Mouse (Mus musculus): ENCODE measurements around the gene Galntl6. TPM values are rescaled to one million over a fixed set of nuclear protein-coding genes. Genes with fewer than 3 reads are reported as not detected.

Gene Galntl6
- polyA plus RNA-seq, 1 experiment from 2014 or later, result 0.21 TPM

GRCm38 (mm10) chr8:57741309-57741708 lies 1171.1 kb downstream of the Galntl6 start:
- 63% methylated on average over 8 of the region's 8 CpGs for WGBS (ENCODE audit: insufficient replicate concordance)
- ATAC-seq (replicated peaks; ENCODE audit: insufficient number of reproducible peaks, low FRiP score, low TSS enrichment), result no peak
- no peak overlapping the region for H3K27ac ChIP-seq (ENCODE audit: low read depth, low read length)
- H3K4me1 ChIP-seq (ENCODE audit: control insufficient read depth, insufficient read depth, low read length), result no peaks in the 10 kb centered on the region
- no peaks in the 10 kb centered on the region for H3K36me3 ChIP-seq (ENCODE audit: control insufficient read depth, insufficient read depth, low read length)
- no peak overlapping the region for H3K4me3 ChIP-seq (ENCODE audit: low read depth, low read length)
- H3K9ac ChIP-seq (ENCODE audit: low read depth, low read length), result no peak overlapping the region
- no peaks in the 10 kb centered on the region for H3K9me3 ChIP-seq (replicated peaks; ENCODE audit: control insufficient read depth, low read length)
- no peak overlapping the region for H3K4me2 ChIP-seq
- no peaks in the 10 kb centered on the region for H3K27me3 ChIP-seq (ENCODE audit: control insufficient read depth, insufficient read depth, low read length)

DNA sequence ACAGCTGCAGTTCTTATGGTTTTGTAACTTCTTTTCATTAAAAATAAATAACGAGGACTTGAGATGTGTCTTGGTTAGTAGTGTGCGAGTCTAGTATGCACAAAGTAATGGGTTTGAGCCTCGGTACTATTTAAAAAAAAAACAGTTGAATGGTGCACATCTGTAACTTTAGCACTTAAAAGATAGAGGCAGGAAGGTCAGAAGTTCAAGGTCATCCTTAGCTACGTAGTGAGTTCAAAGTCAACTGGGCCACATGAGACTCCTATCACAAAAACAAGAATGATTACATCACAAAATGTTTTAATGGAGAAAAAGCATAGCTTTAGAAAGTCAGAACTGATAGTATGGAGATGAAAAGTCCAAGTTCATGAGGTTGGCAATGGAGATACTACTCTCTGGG lies 1175.2 kb downstream of the Galntl6 start:
- Histone ChIP-seq H3K9me3 (replicated peaks; ENCODE audit: control insufficient read depth, low read length) (no peaks in the 10 kb centered on the region), H3K4me2 (no peak overlapping the region), H3K4me3 (ENCODE audit: low read depth, low read length) (no peak overlapping the region), H3K9ac (ENCODE audit: low read depth, low read length) (no peak overlapping the region), H3K27me3 (ENCODE audit: control insufficient read depth, insufficient read depth, low read length) (no peaks in the 10 kb centered on the region), H3K27ac (ENCODE audit: low read depth, low read length) (no peak overlapping the region), H3K36me3 (ENCODE audit: control insufficient read depth, insufficient read depth, low read length) (no peaks in the 10 kb centered on the region), H3K4me1 (ENCODE audit: control insufficient read depth, insufficient read depth, low read length) (no peaks in the 10 kb centered on the region)
- 75% methylated on average over 4 of the region's 4 CpGs for WGBS (ENCODE audit: insufficient replicate concordance)
- no peak for ATAC-seq (replicated peaks; ENCODE audit: insufficient number of reproducible peaks, low FRiP score, low TSS enrichment)

GRCm38 (mm10) chr8:57732795-57733194 lies 1179.6 kb downstream of the Galntl6 start:
- no peaks in the 10 kb centered on the region for H3K36me3 ChIP-seq (ENCODE audit: control insufficient read depth, insufficient read depth, low read length)
- no peaks in the 10 kb centered on the region for H3K9me3 ChIP-seq (replicated peaks; ENCODE audit: control insufficient read depth, low read length)
- no peak overlapping the region for H3K4me2 ChIP-seq
- ATAC-seq (replicated peaks; ENCODE audit: insufficient number of reproducible peaks, low FRiP score, low TSS enrichment), result no peak
- H3K27ac ChIP-seq (ENCODE audit: low read depth, low read length), result no peak overlapping the region
- no peak overlapping the region for H3K4me3 ChIP-seq (ENCODE audit: low read depth, low read length)
- H3K9ac ChIP-seq (ENCODE audit: low read depth, low read length), result no peak overlapping the region
- 47% methylated on average over 2 of the region's 2 CpGs for WGBS (ENCODE audit: insufficient replicate concordance)
- no peaks in the 10 kb centered on the region for H3K4me1 ChIP-seq (ENCODE audit: control insufficient read depth, insufficient read depth, low read length)
- H3K27me3 ChIP-seq (ENCODE audit: control insufficient read depth, insufficient read depth, low read length), result no peaks in the 10 kb centered on the region

- WGBS (ENCODE audit: insufficient replicate concordance), result 80% methylated on average over 8 of the region's 8 CpGs
- no peaks in the 10 kb centered on the region for H3K36me3 ChIP-seq (ENCODE audit: control insufficient read depth, insufficient read depth, low read length)
- no peaks in the 10 kb centered on the region for H3K27me3 ChIP-seq (ENCODE audit: control insufficient read depth, insufficient read depth, low read length)
- no peak overlapping the region for H3K9ac ChIP-seq (ENCODE audit: low read depth, low read length)
- no peak overlapping the region for H3K27ac ChIP-seq (ENCODE audit: low read depth, low read length)
- no peak overlapping the region for H3K4me2 ChIP-seq
- no peaks in the 10 kb centered on the region for H3K4me1 ChIP-seq (ENCODE audit: control insufficient read depth, insufficient read depth, low read length)
- H3K4me3 ChIP-seq (ENCODE audit: low read depth, low read length), result no peak overlapping the region
- H3K9me3 ChIP-seq (replicated peaks; ENCODE audit: control insufficient read depth, low read length), result no peaks in the 10 kb centered on the region
- no peak for ATAC-seq (replicated peaks; ENCODE audit: insufficient number of reproducible peaks, low FRiP score, low TSS enrichment)
These were observed 1180.8 kb downstream of the Galntl6 start for GRCm38 (mm10) chr8:57731666-57732065.

DNA sequence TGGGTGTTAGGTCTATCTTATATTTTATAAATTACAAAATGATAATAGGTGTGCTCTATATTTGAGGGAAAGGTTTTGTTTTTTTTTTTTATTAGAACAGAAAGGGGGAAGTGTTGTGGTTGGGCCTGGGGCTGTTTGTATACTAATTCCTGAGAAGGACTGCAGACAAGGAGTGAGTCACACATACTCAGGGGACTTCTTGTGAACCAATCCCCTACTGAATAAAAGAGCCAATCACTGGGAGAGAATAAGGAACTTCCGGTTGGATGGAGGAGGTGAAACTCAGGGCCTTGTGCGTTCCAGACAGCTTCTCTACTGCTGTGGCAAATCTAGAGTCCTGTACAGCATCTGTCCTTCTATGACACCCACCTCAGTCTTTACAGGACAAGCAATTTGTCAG lies 1184.2 kb downstream of the Galntl6 start:
- WGBS (ENCODE audit: insufficient replicate concordance), result 73% methylated on average over 2 of the region's 2 CpGs
- H3K9ac ChIP-seq (ENCODE audit: low read depth, low read length), result no peak overlapping the region

GRCm38 (mm10) chr8:57724843-57725627 lies 1187.4 kb downstream of the Galntl6 start:
- no peak overlapping the region for H3K4me2 ChIP-seq
- H3K9me3 ChIP-seq (replicated peaks; ENCODE audit: control insufficient read depth, low read length), result no peaks in the 10 kb centered on the region
- 76% methylated on average over 13 of the region's 13 CpGs for WGBS (ENCODE audit: insufficient replicate concordance)
- no peak overlapping the region for H3K27ac ChIP-seq (ENCODE audit: low read depth, low read length)
- no peak overlapping the region for H3K9ac ChIP-seq (ENCODE audit: low read depth, low read length)
- no peaks in the 10 kb centered on the region for H3K36me3 ChIP-seq (ENCODE audit: control insufficient read depth, insufficient read depth, low read length)
- ATAC-seq (replicated peaks; ENCODE audit: insufficient number of reproducible peaks, low FRiP score, low TSS enrichment), result no peak
- no peaks in the 10 kb centered on the region for H3K4me1 ChIP-seq (ENCODE audit: control insufficient read depth, insufficient read depth, low read length)
- H3K27me3 ChIP-seq (ENCODE audit: control insufficient read depth, insufficient read depth, low read length), result no peaks in the 10 kb centered on the region
- no peak overlapping the region for H3K4me3 ChIP-seq (ENCODE audit: low read depth, low read length)

More for the DNA sequence above, 1184.2 kb downstream of the Galntl6 start:
- no peaks in the 10 kb centered on the region for H3K27me3 ChIP-seq (ENCODE audit: control insufficient read depth, insufficient read depth, low read length)
- no peak for ATAC-seq (replicated peaks; ENCODE audit: insufficient number of reproducible peaks, low FRiP score, low TSS enrichment)
- no peaks in the 10 kb centered on the region for H3K36me3 ChIP-seq (ENCODE audit: control insufficient read depth, insufficient read depth, low read length)
- H3K4me1 ChIP-seq (ENCODE audit: control insufficient read depth, insufficient read depth, low read length), result no peaks in the 10 kb centered on the region
- H3K4me2 ChIP-seq, result no peak overlapping the region
- no peaks in the 10 kb centered on the region for H3K9me3 ChIP-seq (replicated peaks; ENCODE audit: control insufficient read depth, low read length)
- H3K27ac ChIP-seq (ENCODE audit: low read depth, low read length), result no peak overlapping the region
- no peak overlapping the region for H3K4me3 ChIP-seq (ENCODE audit: low read depth, low read length)

Other genes with a start within 250 kb of the Galntl6 start
- gene BC030500, start 885 bp downstream of the Galntl6 start, polyA plus RNA-seq (2014; fragmentation: Nextera tagmentation; extraction: Ambion mirVana), result 0.18 TPM in 1 of 2 replicates, not detected in the other

Data from heart, embryonic 11.5 days (tissue).